Mouse (Mus musculus) brain, embryonic 18.5 days (tissue): ENCODE measurements around the gene Zbtb48.

Source experiments
- DNase-seq: peaks from one replicate; pipeline ENCODE4 v3.0.0-alpha.2; 2012; ENCODE audit warnings: low read depth, low spot score

Zbtb48 gene

DNA sequence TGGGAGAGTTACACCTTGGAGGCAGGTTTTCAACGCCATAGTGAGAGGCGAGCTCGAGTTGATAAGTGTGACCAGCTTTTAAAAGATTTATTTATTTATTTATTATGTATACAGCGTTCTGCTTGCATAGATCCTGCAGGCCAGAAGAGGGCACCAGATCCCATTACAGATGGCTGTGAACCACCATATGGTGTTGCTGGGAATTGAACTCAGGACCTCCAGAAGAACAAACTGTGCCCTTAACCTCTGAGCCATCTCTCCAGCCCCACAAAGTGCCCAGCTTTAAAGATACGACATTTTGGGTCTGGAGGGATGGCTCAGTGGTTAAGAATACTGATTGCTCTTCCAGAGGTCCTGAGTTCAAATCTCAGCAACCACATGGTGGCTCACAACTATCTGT, 1.6 kb upstream of the Zbtb48 start:
- no peak for DNase-seq

DNA sequence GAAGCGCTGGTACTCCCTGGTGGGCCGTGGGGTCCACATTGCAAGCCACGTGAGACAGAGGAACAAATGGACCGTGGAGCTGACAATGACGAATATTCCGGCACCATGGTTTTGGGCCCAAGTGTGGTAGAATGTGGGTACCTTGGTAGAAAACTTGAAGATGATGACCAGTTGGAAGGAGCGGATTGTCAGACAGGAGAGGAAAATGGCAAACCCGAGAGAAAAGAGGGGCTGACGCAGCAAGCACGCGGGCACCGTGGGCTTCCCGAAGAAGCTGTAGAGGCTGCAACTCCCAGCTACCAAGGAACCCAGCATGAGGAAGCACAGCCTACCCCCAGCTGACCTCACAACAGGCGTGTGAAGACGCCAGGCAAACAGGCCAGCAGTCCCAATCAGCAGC, 985 bp upstream of the Zbtb48 start:
- DNase-seq, result no peak

DNA sequence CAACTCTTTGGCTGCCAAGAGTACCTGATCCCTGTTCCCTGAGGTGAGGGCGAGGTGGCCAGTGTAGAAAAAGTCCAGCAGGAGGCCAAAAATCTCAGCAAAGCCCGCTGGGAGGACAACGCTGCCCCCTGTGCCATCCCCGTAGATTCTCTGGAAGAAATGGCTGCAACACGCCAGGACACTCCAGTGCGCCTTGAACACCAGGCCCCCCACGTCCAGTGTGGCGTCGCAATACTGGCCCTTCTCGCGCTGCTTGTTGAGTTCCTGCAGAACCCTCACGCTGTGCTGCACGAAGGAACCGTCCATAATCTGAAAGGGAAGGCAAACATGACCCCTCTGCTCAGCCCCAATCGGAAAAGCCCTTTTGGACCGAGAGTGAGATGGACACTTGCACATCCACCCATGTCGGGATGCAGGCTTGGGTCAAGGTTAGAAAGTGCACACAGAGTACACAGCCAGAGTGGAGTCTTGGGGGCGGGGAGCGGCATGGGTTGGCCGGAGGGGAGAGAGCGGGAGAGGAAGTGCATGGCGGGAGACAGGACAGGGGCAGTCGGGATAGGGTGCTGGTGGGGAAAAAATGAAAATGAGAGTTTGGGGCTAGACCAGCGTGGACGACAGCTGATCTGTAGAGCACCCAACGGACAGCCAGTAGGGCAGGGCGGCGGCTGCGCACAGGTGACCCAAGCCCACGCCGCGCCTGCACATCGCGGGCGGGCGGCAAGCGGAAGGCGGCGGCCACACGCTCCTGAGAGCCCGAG, 541 bp downstream of the Zbtb48 start:
- DNase-seq, result no peak

DNA sequence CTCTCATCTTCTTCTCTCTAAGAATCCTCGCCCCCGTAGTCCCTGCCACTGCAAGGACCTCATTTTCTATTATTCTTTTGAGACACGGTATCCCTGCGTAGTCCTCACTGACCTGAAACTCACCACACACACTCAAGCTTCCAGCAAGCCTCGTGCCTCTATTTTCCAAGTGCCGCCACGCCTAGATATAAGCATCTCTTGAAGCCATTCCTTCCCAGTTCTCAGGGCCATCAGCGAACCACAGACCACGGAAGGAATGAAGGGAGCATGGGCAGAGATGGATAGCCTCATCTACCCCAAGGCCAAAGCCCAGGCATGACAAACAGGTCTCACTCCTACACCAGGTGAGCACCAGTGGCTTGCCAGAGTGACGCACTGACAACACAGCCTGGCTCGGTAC, 2.9 kb downstream of the Zbtb48 start:
- no peak for DNase-seq

DNA sequence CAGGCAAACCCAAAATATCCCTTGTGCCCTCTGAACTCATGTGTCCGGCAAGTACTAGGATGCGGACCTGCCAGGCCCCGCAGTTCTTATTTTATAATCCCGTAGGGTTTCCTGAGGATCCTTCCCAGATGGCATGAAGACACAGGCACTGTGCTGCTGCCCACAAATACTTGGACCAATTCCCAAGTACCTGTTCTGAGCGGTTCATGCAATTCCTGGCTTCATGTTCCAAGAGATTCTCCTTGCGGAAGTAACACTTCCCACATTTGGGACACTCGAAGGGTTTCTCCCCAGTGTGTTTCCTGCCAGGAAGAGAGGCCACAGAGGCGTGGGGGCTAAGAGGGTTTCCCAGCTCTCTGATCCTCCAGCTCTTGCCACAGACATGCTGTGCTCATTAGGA, 5.0 kb downstream of the Zbtb48 start:
- no peak for DNase-seq

DNA sequence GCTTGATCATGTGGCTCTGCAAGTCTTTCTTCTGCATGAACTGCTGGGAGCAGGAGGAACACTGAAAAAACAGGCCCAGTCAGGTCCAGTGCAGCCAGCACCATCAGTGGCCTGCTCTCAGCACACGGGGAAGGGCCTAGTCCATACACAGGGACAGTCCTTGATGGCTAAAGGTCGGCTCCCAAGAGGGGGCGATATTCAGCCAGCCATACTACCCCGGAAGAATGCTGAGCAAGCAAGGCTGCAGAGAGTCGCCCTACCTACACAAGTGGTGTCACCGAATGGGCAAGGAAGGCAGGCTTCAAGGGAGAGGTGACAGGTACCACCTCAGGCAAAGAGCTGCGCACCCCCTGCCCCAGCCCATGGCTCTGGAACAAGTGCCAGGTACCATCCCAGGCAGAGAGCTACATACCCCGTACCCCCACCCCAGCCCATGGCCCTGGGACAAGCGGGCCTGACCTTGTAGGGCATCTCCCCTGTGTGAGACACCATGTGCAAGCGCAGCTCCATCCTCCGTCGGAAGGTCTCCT, 5.8 kb downstream of the Zbtb48 start:
- no peak for DNase-seq

DNA sequence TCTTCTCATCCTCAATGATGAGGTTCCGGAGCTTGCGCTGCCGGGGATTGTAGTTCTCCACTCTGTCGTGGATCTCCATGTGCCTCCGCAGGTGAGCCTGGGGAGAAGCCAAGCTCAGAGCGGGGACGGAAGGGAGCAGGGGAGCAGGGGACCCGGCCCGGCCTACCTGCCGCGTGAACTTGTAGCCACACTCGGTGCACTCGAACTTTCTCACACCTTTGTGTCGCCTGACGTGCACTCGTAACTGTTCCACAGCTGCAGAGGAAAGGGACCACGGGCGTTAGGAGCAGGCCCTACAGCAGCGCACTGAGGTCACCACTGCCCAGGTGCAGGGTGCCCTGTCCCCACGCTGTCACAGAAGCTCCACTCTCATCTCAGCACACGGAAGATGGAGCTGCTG, 7.4 kb downstream of the Zbtb48 start:
- no peak for DNase-seq

DNA sequence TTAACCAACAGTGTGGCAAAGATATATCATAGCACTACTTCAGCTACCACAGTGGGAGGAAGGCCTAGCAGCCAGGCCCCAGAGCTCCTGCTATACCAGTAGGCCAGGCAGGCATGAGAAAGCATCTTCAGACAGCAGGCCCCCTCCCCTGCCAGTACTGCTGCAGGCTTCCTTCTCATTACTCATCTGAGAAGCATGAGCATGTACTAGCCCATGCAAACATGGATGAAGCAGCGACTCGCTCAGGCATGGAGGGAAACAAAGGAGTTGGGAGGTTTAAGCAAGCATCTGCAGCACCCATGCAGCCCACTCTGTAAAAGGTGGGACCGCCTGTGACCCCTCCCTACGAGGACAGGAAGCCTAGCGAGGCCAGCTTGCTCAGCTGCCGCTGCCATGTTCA, 8.4 kb downstream of the Zbtb48 start:
- no peak for DNase-seq

DNA sequence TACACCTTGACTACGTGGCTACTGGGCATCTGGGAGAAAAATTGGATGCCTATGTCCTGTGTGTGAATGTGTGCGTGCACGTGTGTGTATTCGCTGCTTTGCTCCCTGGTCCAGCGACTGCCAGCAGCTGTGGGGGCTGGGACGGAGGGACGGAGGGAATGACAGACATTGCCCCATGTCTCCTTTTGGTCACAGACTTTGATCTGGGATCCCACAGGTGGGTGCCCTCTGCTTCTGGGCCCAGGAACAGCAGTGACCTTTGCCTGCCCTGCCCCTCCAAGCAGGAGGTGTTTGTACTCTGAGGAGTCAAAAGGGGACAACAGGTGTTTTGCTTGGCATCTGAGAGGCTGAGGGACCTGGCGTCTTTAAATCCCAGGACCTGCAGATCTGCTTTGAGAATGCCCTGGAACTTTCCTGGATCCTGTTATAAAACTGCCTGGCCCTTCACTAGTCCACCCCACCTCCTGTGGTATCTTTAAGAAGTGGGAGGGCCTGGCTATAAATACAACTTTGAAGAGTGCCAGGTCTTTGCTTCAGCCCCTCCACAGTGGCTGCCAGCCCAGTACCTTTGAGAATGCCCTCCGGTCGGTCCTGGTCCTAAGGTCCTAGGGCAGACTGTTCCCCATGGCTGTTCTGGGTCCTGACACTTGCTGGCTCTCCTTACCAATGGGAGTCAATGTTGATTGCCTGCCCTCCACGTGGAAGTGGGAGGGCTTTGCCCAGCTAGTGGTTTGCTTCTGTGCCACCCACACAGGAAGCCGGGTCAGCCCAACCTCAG, 14.2 kb downstream of the Zbtb48 start:
- DNase-seq, result no peak

DNA sequence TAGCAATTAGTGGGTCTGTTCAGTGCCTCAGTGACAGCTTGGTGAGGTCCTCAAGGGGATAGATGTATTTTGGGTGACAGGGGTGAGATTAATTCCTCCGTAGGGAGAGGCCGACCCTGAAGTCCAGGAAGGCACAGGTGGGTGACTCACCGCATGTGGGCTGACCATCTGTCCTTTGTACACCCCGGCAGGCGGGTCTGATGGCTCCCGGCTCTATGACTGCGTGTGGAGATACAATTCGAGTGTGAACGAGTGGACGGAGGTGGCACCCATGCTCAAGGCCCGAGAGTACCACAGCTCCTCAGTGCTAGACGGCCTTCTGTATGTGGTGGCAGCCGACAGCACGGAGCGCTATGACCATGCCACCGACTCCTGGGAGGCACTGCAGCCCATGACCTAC, 15.4 kb downstream of the Zbtb48 start:
- no peak for DNase-seq

DNA sequence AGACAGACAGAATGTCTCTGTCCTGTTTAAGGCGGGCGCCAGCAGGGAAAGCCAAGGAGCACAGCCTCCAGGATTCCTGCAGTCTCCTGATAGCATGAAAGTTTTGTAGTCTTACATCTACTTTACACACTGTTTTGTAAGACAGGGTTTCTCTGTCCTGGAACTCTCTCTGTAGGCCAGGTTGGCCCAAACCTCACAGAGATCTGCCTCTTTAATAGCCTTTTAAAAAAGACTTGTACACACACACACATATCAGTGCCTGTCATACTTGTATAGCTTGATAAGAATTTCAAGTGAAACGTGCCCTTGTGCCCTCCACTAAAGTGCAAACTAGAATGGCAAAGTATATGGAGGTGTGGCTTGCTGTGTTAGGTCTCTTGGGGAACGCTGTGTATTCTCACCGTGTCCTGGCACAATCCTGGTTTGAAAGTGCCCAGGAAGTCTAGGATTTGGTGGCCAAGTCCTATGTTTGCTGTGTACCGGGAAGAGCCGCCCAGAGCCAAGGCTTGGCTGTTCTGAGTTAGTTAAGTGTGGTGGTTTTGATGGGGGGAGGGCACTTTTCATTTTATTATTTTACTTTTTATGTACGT, 16.2 kb downstream of the Zbtb48 start:
- no peak for DNase-seq

DNA sequence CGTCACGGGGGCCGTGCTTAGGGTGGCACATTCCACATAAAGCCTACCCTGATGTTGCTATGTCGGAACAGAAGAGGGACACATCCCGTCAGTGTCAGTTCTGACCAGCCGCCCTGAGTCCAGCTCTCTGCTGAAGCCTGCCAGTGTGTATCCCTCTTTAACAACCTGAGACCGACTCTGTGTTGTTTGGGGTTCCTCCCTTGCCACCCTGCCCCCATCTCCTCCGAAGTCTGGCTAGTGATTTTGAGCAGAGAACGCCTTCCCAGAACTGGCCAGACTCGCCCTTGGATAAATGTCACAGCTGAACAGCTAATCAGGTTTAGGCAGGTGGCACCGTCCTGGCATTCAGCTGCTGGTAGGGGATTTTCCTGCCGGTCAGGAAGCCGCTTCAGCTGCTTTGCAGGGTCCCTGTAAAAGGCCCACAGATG, 16.8 kb downstream of the Zbtb48 start:
- DNase-seq, result no peak

DNA sequence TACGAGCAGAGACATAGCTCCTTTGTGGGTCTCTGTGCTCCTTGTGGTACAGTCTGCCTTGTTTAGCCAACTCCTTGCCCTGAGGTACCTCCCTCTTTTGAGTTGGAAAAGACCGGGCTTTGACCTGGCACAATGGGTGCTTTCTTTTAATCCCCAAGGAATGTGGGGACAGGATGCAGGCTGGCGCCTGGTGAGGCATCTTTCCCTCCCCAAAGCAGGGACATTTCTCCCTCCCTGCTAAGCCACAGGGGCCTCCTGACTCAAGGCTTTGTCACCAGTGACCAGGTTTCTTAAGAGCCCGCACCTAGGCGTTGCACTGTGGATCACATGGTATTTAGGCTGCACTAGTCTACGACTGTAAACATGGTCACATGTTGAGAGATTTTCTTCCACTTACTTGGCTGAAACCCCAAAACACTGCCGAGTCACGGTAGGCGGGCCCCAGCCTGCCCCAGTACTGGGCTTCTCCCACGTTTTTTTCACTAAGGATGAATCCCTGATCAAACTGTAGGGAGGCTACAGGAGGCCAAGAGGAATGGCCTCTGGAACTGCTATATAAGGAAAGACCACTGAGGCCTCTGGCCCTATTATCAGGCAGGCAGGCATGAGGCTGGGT, 17.3 kb downstream of the Zbtb48 start:
- DNase-seq, result no peak

DNA sequence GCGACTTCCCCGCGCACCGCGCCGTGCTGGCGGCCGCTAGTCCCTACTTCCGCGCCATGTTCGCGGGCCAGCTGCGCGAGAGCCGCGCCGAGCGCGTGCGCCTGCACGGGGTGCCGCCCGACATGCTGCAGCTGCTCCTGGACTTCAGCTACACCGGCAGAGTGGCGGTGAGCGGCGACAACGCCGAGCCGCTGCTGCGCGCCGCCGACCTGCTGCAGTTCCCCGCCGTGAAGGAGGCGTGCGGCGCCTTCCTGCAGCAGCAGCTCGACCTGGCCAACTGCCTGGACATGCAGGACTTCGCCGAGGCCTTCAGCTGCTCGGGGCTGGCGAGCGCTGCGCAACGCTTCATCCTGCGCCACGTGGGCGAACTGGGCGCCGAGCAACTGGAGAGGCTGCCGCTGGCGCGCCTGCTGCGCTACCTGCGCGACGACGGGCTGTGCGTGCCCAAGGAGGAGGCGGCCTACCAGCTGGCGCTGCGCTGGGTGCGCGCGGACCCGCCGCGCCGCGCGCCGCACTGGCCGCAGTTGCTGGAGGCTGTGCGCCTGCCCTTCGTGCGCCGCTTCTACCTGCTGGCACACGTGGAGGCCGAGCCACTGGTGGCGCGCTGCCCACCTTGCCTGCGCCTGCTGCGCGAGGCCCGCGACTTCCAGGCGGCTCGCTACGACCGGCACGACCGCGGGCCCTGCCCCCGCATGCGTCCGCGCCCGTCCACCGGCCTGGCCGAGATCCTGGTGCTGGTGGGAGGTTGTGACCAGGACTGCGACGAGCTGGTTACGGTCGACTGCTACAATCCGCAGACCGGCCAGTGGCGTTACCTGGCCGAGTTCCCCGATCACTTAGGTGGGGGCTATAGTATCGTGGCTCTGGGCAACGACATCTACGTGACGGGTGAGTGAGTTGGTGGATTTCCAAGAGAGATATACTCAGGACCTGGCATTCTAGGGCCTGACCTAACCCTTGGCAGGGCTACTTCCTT, 18.1 kb downstream of the Zbtb48 start:
- DNase-seq, result no peak

DNA sequence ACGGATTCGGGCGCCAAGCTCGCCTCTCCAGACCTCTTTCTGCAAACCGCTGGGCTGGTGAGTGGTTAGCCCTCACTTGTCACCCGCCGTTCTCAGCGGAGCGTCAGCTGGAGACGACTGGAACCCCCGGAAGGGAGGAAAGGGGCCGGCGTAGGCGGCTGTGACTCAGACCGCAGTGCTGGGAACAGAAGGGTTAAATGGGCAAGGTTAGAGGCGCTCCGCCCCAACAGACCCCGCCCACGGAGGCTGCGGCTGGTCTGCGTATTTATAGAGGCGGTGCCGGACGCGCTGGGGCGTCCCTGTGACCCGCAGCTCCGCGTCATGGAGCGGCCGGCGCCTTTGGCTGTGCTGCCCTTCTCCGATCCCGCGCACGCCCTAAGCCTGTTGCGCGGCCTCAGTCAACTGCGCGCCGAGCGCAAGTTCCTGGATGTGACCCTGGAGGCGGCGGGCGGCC, 18.8 kb downstream of the Zbtb48 start, which contains the start of gene Klhl21:
Gene Klhl21 (plus strand): TSS at position 182 of the 454 bp plus-strand sequence.
- DNase-seq, result peak; percentile 69

DNA sequence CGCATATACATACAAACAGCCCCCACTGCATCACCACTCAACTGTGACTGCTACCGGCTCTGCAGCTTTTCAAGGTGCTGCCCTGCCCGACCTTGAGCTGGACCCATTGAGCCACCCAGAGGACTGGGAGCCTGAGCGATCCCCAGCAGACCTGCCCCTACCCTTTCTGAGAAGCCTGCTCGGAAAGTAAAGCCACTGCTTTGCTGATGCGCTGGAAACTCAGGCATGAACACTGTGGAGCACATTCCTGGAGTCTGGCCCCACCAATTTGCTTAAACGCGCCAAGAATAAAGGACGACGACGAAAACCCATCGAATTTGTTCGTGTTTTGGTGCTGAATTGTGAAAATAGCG, 19.3 kb downstream of the Zbtb48 start:
- no peak for DNase-seq

DNA sequence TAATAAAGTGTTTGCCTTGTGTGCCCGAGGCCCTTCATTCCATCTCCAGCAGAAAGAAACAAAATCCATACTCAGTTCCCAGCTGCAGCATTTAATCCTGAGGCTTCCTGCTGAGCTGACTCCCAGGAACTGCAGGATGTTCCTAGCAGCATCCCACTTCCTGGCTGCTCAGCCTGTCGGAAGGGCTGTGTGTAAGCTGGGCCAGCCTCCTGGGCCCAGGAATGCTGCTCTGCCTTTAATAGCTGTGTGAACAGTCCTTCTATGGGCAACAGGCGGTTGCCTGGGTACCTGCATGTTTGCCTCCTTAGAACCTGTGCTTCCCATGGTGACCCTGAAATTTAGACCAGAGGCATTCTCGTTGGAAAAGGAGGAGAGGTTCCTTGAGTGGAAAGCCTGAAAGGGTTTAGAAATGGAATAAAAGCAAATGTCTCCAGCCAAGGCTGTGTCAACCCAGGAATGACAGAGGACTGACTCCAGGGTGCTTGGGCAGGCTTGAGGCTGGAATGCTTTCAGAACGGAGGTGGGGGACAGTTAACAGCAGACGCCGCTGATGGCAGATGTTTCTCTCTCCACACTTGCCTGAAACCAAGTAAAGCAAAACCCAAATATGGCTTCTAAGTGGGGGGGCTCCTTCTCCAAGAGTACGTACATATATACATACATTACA, 19.9 kb downstream of the Zbtb48 start:
- DNase-seq, result no peak

DNA sequence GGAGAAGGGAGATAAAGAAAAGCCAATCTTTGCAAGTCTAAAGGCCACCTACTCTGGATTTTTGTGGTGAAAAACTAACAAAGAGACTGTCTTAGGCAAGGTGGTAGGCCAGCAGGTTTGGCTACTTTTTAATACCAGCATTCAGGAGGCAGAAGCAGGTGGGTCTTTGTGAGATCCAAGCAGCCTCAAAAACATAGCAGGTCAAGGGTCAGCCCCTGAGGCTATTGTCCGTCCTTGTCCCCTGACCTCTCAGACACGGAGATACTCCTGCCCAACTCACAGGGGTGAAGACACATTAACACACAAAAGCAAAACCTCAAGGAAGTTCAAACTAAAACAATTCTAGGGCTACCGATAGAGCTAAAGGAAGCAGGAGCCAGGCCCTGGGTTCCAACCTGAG, 20.7 kb downstream of the Zbtb48 start:
- no peak for DNase-seq

DNA sequence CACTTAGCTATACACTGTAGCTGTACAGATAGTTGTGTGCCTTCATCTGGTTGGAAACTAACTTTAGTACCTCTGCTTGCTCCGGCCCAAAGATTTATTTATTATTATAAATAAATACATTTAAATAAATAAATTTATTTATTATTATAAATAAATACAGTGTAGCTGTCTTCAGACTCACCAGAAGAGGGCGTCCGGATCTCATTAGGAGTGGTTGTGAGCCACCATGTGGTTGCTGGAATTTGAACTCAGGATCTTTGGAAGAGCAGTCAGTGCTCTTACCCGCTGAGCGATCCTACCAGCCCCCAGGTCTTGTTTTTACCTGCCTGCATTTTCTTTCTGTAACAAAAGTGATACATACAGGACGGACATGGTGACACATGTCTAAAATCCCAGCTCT, 21.3 kb downstream of the Zbtb48 start:
- DNase-seq, result no peak

DNA sequence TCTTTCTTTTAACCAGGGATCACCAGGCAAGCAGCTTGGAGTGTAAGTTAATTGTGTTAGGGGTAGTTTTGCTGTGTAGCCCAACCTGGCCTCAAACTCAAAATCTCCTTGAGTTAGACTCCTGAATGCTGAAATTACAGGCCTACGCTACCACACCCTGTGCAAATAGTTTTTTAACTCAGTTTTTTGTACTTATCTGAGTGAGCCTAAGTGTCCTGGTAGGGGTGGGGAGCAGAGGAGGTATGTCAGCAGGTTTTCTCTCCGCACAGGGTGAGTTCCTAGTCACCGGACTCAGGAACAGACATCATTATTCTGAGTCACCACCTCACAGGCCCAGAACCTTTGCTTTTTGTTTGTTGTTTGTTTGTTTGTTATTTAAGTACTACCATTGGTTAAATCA, 25.4 kb downstream of the Zbtb48 start:
- DNase-seq, result no peak
